Mouse (Mus musculus) kidney, postnatal 10 days (tissue): Measurements from ENCODE around the gene Gm5129.

Experiments used
- DNase-seq: peaks from one replicate; pipeline ENCODE4 v3.0.0; 2021; ENCODE audit warnings: mixed read lengths

The Gm5129 gene

DNA sequence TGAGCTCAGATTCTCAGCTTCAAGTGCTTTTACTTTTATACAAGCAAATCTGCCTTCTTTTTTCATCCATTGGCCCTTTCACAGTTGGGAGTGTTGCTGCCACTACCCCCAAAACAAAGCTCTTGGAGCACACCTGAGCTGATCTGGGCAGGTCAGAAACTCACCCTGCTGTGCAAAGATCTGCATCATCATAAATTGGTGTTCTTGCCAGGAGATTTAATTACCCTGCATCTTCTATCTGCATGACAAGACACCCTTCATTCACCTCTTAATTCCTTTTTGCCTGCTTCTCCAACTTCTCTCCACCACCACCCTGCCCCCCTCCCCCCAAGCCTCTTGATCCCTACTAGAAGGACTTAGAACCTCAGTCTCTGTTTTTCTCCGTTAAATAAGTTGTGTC is 14.6 kb downstream of the Gm5129 start:
- no peak for DNase-seq

- no peak for DNase-seq
Measured at GRCm38 (mm10) chr5:29712906-29713305, 22.8 kb downstream of the Gm5129 start.

GRCm38 (mm10) chr5:29711631-29712030 is 24.1 kb downstream of the Gm5129 start:
- no peak for DNase-seq

DNA sequence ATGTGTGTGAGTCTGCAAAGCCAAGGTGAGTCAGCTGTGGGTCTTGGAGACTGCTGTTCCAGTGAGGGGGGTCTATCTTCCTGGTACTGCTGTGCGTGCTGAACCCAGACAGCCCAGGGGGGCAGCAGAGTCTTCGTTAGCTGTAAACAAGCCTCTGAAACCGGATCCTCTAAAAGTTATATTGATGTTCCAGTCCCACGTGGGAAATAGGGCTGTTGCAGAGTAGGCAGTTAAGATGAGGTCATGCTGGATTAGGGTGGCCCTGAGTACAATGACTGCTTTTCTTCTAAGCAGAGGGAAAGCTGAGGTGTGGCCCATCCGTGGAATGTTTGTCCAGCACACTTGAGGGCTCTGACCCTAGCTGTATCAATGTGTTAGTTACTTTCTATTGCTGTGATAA is 27.5 kb downstream of the Gm5129 start:
- DNase-seq, result no peak

GRCm38 (mm10) chr5:29707241-29707640 is 28.5 kb downstream of the Gm5129 start:
- DNase-seq, result no peak

DNA sequence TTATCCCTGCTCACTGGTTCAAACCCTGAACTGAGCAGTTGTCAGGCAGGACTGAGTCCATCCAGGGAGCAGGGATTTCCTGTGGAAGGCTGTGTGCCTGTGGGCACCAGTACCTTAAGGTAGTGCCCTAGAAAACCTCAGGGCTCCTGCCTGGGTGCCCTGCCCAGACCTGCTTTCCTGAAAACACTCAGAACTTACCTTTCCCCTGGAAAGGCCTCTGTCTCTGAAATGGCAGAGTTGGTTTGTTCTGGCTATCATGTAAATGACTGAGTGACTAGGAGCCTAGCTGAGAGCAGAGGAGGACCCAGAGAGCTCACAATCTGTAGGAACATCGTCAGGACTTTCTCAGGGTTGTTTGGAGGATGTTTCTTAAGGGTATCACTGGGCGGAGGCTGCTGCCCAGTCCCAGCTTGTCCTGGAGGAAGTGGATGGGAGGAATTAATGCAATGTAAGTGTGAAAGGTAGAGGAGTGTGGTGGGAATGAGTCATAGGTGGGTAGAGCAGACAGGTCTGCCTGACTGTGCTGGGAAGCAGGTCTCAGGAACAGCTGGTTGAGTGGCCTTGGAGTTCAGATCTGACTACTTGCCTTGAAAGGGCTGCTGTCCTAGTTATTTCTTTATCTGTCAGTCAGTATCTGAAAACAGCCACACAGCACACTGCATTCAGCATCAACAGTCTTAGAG is 36.1 kb downstream of the Gm5129 start:
- no peak for DNase-seq

GRCm38 (mm10) chr5:29698493-29698892 is 37.2 kb downstream of the Gm5129 start:
- no peak for DNase-seq

DNA sequence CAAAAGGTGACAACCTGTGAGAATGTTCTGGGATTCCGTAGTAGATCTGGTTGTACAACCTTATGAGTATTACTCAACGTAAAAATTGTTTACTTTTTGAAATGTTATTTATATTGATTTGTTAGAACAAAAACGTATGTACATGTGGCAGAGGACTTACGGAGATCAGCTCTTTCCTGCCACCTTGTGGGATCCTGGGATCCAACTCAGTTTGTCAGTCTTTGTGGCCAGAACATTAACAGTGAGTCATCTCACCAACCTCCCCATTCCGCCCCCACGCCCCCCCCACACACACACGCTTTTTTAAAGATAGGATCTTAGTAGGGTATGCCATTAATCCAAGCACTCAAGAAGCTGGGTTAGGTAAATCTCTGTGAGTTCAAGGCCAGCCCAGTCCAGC is 47.4 kb downstream of the Gm5129 start:
- no peak for DNase-seq

GRCm38 (mm10) chr5:29687671-29688070 is 48.1 kb downstream of the Gm5129 start:
- peak; percentile 54 for DNase-seq
